Comparison of ENCODE assay signal across 10 mouse cellular contexts in genomic region chr14:8038791-8039448, GRCm38 (mm10). TPM values are rescaled to one million over a fixed set of nuclear protein-coding genes. Genes with fewer than 3 reads are reported as not detected.
DNase-seq lines count a peak whose midpoint lies in the region; ATAC-seq and TF ChIP-seq lines count a peak whose summit lies in the region.
"Had no signal": no experiment of that assay in that cellular context is flagged by ENCODE, and none has a peak within 500 bp of the region (broad histone marks: within the 10 kb centered on the region; RNA-seq: fewer than 3 reads in every experiment).

No protein-coding gene starts in this region.

- no peak for ATAC-seq in hindbrain, postnatal 0 days
- no peak for ATAC-seq in hindbrain, embryonic 13.5 days (ENCODE audit: low FRiP score)
- ATAC-seq in CD4-positive, CD25-positive, alpha-beta regulatory T cell, adult 4 months = no peak
- ATAC-seq in erythroblast, adult 5-6 weeks (replicated peaks; ENCODE audit: low FRiP score, poor library complexity, severe bottlenecking) = no peak

- H3K9ac ChIP-seq in hindbrain, postnatal 0 days (replicated peaks; ENCODE audit: low read length) = no peak overlapping the region
- no peak overlapping the region for H3K9ac ChIP-seq in hindbrain, embryonic 13.5 days
- H3K9ac ChIP-seq: embryonic facial prominence, embryonic 13.5 days; limb, embryonic 15.5 days had no signal

- peak; percentile 35 for DNase-seq in hindbrain, postnatal 0 days (ENCODE audit: low spot score)
- peak; percentile 92 to 95 for DNase-seq in adrenal gland, adult (ENCODE audit: inconsistent age in 2 of 2, low spot score in 1 of 2)
- peak; percentile 92 for DNase-seq in fibroblast of lung, adult 2 months (ENCODE audit: low read depth)
- DNase-seq in layer of hippocampus, adult 8-10 months (ENCODE audit: low spot score in 2 of 2) = peak; percentile 70 to 79

- no peak for TF ChIP-seq POLR2A in olfactory bulb, adult 2 months (IDR thresholded peaks at IDR 0.05; ENCODE audit: insufficient read depth, low read depth, low read length)

- TF ChIP-seq CTCF in hindbrain, postnatal 0 days (IDR thresholded peaks at IDR 0.05; ENCODE audit: low read depth) = no peak
- TF ChIP-seq CTCF in olfactory bulb, adult 2 months (IDR thresholded peaks at IDR 0.05; ENCODE audit: insufficient read depth, low read depth, low read length) = no peak

- H3K36me3 ChIP-seq in hindbrain, postnatal 0 days (ENCODE audit: insufficient read depth, low read length) = 0 out of 2 replicates have a peak, but pooled peaks cover 5% of the 10 kb centered on the region
- H3K36me3 ChIP-seq in hindbrain, embryonic 13.5 days = peaks cover 14% of the 10 kb centered on the region

- no peaks in the 10 kb centered on the region for H3K9me3 ChIP-seq in hindbrain, postnatal 0 days (ENCODE audit: low read length)
- no peaks in the 10 kb centered on the region for H3K9me3 ChIP-seq in hindbrain, embryonic 13.5 days
- H3K9me3 ChIP-seq: embryonic facial prominence, embryonic 13.5 days; limb, embryonic 15.5 days had no signal

- no peaks in the 10 kb centered on the region for H3K4me1 ChIP-seq in hindbrain, postnatal 0 days (ENCODE audit: insufficient read depth, low read length)
- no peaks in the 10 kb centered on the region for H3K4me1 ChIP-seq in hindbrain, embryonic 13.5 days (replicated peaks)
- H3K4me1 ChIP-seq in olfactory bulb, adult 2 months (ENCODE audit: control insufficient read depth, insufficient read depth, low read length) = peaks cover 15% of the 10 kb centered on the region
- H3K4me1 ChIP-seq: embryonic facial prominence, embryonic 13.5 days; limb, embryonic 15.5 days had no signal

- H3K27ac ChIP-seq in hindbrain, postnatal 0 days = no peak overlapping the region
- no peak overlapping the region for H3K27ac ChIP-seq in hindbrain, embryonic 13.5 days
- peak overlapping the region; percentile 58 for H3K27ac ChIP-seq in olfactory bulb, adult 2 months (ENCODE audit: insufficient read depth, low read depth, low read length)
- H3K27ac ChIP-seq: embryonic facial prominence, embryonic 13.5 days; limb, embryonic 15.5 days had no signal

- no peak overlapping the region for H3K4me3 ChIP-seq in hindbrain, postnatal 0 days (ENCODE audit: low read length)
- no peak overlapping the region for H3K4me3 ChIP-seq in hindbrain, embryonic 13.5 days
- no peak overlapping the region for H3K4me3 ChIP-seq in olfactory bulb, adult 2 months (ENCODE audit: insufficient read depth, low read depth, low read length)
- H3K4me3 ChIP-seq: embryonic facial prominence, embryonic 13.5 days; limb, embryonic 15.5 days had no signal

- no peak overlapping the region for H3K4me2 ChIP-seq in hindbrain, postnatal 0 days (ENCODE audit: low read depth, low read length)
- no peak overlapping the region for H3K4me2 ChIP-seq in hindbrain, embryonic 13.5 days
- H3K4me2 ChIP-seq: embryonic facial prominence, embryonic 13.5 days; limb, embryonic 15.5 days had no signal

- no peaks in the 10 kb centered on the region for H3K27me3 ChIP-seq in hindbrain, postnatal 0 days (ENCODE audit: insufficient read depth, low read length)
- no peaks in the 10 kb centered on the region for H3K27me3 ChIP-seq in hindbrain, embryonic 13.5 days
- H3K27me3 ChIP-seq: embryonic facial prominence, embryonic 13.5 days; limb, embryonic 15.5 days had no signal

- WGBS in hindbrain, postnatal 0 days = 68% methylated on average over 7 of the region's 7 CpGs
- WGBS in hindbrain, embryonic 13.5 days = 82% methylated on average over 7 of the region's 7 CpGs
- 23% methylated on average over 7 of the region's 7 CpGs for WGBS in olfactory bulb, adult 2 months

RNA-seq across cellular contexts. Expression of gene Abhd6, which starts 36.2 kb away (rescaled TPM):
- 14.8 and 15.8 TPM in 2 replicates for total RNA-seq in hindbrain, postnatal 0 days (2014; rRNA removed)
- 33.5 and 36.5 TPM in 2 replicates for polyA plus RNA-seq in hindbrain, postnatal 0 days (2015; fragmentation: Nextera tagmentation; extraction: Ambion mirVana)
- 31.7 and 31.9 TPM in 2 replicates for polyA plus RNA-seq in hindbrain, embryonic 13.5 days (2015; fragmentation: Nextera tagmentation; extraction: Ambion mirVana)
- 10 to 100 TPM; 59.0 to 78.0 (median 67.0) TPM for total RNA-seq in layer of hippocampus, adult 8-10 months (2022)
- polyA plus RNA-seq in olfactory bulb, adult 2 months (2012; ENCODE audit: insufficient read depth, insufficient read length, low replicate concordance, missing spikeins) = not detected in 2 replicates
- polyA plus RNA-seq in CD4-positive, CD25-positive, alpha-beta regulatory T cell, adult 4 months (2017; shearing (Covaris generic)) = 10 to 100 TPM; 31.1 to 32.8 TPM
- total RNA-seq in erythroblast, adult 5-6 weeks (2015; ENCODE audit: low replicate concordance) = not detected in 2 replicates
- not detected in 2 replicates for total RNA-seq in erythroblast, adult 5-6 weeks (2017; ENCODE audit: low replicate concordance)

RNA-seq across cellular contexts. Expression of gene Rpp14, which starts 41.2 kb away (rescaled TPM):
- 16.1 and 18.9 TPM in 2 replicates for total RNA-seq in hindbrain, postnatal 0 days (2014; rRNA removed)
- polyA plus RNA-seq in hindbrain, postnatal 0 days (2015; fragmentation: Nextera tagmentation; extraction: Ambion mirVana) = 36.2 and 45.3 TPM in 2 replicates
- 47.4 and 48.0 TPM in 2 replicates for polyA plus RNA-seq in hindbrain, embryonic 13.5 days (2015; fragmentation: Nextera tagmentation; extraction: Ambion mirVana)
- 10 to 100 TPM; 24.4 to 31.5 (median 29.1) TPM for total RNA-seq in layer of hippocampus, adult 8-10 months (2022)
- polyA plus RNA-seq in olfactory bulb, adult 2 months (2012; ENCODE audit: insufficient read depth, insufficient read length, low replicate concordance, missing spikeins) = not detected in 2 replicates
- polyA plus RNA-seq in CD4-positive, CD25-positive, alpha-beta regulatory T cell, adult 4 months (2017; shearing (Covaris generic)) = 10 to 100 TPM; 36.6 to 42.7 TPM
- total RNA-seq in erythroblast, adult 5-6 weeks (2015; ENCODE audit: low replicate concordance) = 5.4 and 7.1 TPM in 2 replicates
- total RNA-seq in erythroblast, adult 5-6 weeks (2017; ENCODE audit: low replicate concordance) = 11.7 and 14.0 TPM in 2 replicates

RNA-seq across cellular contexts. Expression of gene Dnase1l3, which starts 44.5 kb away (rescaled TPM):
- total RNA-seq in hindbrain, postnatal 0 days (2014; rRNA removed) = not detected in 2 replicates
- polyA plus RNA-seq in hindbrain, postnatal 0 days (2015; fragmentation: Nextera tagmentation; extraction: Ambion mirVana) = 0.05 and 0.09 TPM in 2 replicates
- polyA plus RNA-seq in hindbrain, embryonic 13.5 days (2015; fragmentation: Nextera tagmentation; extraction: Ambion mirVana) = 0.04 and 0.10 TPM in 2 replicates
- not detected for total RNA-seq in layer of hippocampus, adult 8-10 months (2022)
- not detected in 2 replicates for polyA plus RNA-seq in olfactory bulb, adult 2 months (2012; ENCODE audit: insufficient read depth, insufficient read length, low replicate concordance, missing spikeins)
- polyA plus RNA-seq in CD4-positive, CD25-positive, alpha-beta regulatory T cell, adult 4 months (2017; shearing (Covaris generic)) = 1 to 10 TPM; 4.6 to 8.5 TPM
- 0.19 TPM in 1 of 2 replicates, not detected in the other for total RNA-seq in erythroblast, adult 5-6 weeks (2015; ENCODE audit: low replicate concordance)
- not detected in 2 replicates for total RNA-seq in erythroblast, adult 5-6 weeks (2017; ENCODE audit: low replicate concordance)

RNA-seq across cellular contexts. Expression of gene Pxk, which starts 59.1 kb away (rescaled TPM):
- 24.5 and 36.3 TPM in 2 replicates for total RNA-seq in hindbrain, postnatal 0 days (2014; rRNA removed)
- polyA plus RNA-seq in hindbrain, postnatal 0 days (2015; fragmentation: Nextera tagmentation; extraction: Ambion mirVana) = 55.5 and 57.4 TPM in 2 replicates
- polyA plus RNA-seq in hindbrain, embryonic 13.5 days (2015; fragmentation: Nextera tagmentation; extraction: Ambion mirVana) = 61.4 and 62.8 TPM in 2 replicates
- total RNA-seq in layer of hippocampus, adult 8-10 months (2022) = 10 to 100 TPM; 27.9 to 36.9 (median 30.0) TPM
- not detected in 2 replicates for polyA plus RNA-seq in olfactory bulb, adult 2 months (2012; ENCODE audit: insufficient read depth, insufficient read length, low replicate concordance, missing spikeins)
- polyA plus RNA-seq in CD4-positive, CD25-positive, alpha-beta regulatory T cell, adult 4 months (2017; shearing (Covaris generic)) = 10 to 100 TPM; 29.4 to 38.5 TPM
- 11.7 and 16.1 TPM in 2 replicates for total RNA-seq in erythroblast, adult 5-6 weeks (2015; ENCODE audit: low replicate concordance)
- total RNA-seq in erythroblast, adult 5-6 weeks (2017; ENCODE audit: low replicate concordance) = 3.9 and 9.6 TPM in 2 replicates

Comparison
In these comparisons a context has a peak if more than half of its experiments do, and no peak if none do; other contexts are left out.
1. DNase-seq: peak in every context shown above with its lines; median percentile 94 in adrenal gland, adult; 92 in fibroblast of lung, adult 2 months; 74 in layer of hippocampus, adult 8-10 months; 35 in hindbrain, postnatal 0 days.
2. RNA of gene Rpp14, which starts 41.2 kb away (polyA plus RNA-seq): 47.4 to 48.0 TPM in hindbrain, embryonic 13.5 days, 36.6 to 42.7 TPM in CD4-positive, CD25-positive, alpha-beta regulatory T cell, adult 4 months and 36.2 to 45.3 TPM in hindbrain, postnatal 0 days; not detected in olfactory bulb, adult 2 months; every median in the first group is over 10 times any median in the second.